Mouse (Mus musculus) R1 (cell line): ENCODE measurements around the gene Pdss2.
A peak's percentile ranks its signal among the peaks of the same experiment; 100 is the strongest.
"Not testable (repeated sequence)": the region's sequence is repeated elsewhere in the genome, so short reads cannot be mapped to it uniquely, and the experiment has no call there.

ENCODE experiments used
- DNase-seq: peaks from one replicate; pipeline ENCODE4 v3.0.0-alpha.2; 2018; ENCODE audit warnings: low read depth, low spot score

Gene Pdss2

GRCm38 (mm10) chr10:43242215-43242614 lies 20.9 kb downstream of the Pdss2 start:
- DNase-seq: no peak

- no peak for DNase-seq
These were observed 23.0 kb downstream of the Pdss2 start for GRCm38 (mm10) chr10:43244262-43244806.

DNA sequence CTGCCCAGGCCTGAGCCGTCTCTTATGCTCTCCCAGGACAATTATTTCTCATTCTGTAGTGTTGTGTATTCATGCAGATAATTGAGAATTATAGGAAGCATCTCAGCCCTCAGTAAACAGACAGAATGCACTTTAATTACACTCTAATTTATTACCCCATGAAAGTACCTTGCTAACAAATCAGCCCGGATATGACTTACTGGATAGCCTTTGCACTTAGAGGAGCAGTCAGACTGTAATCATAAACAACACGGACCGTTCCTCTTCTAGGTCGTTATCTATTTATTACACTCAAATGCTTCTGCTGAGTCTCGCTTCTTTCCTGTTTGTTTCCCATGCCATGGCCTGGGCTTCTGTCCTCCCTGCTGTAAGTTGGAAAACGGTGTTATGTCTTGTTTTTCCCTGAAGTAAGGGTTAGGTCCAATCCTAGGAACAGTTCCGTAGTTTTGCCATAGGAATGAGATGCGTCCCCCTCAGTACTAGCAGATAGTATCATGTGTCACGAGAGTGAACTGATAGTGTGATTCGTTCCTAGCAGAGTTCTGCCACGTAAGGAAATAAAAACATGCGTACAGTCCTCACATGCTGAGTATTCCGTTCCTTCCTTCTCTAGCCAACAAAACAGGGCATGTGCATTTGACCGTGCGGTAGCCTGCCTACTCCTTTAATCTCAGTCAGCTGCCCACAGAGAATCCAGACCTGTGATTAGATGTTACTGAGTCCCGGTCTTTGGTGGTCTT lies 24.3 kb downstream of the Pdss2 start:
- DNase-seq: no peak

- DNase-seq: peak; percentile 77
These were observed 26.7 kb downstream of the Pdss2 start for GRCm38 (mm10) chr10:43247994-43248393.

DNA sequence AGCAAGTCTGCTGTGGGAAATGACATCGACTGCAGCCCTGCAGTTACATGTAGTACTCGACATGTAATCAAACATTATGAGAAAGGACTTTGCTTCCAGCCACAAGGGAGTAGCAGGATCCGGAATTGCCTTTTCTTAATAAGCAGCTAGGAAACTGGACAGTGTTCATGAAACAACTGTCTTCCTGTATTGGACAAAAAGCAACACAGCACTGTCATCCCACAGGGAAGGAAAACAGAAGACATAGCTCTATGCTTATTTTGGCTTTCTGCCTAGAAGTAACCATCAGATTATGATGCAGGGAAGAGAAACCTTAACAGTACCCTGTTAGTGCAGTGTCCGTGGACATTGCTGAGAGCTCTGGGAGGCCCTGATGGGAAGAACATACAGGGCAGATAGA lies 31.0 kb downstream of the Pdss2 start:
- DNase-seq: no peak

DNA sequence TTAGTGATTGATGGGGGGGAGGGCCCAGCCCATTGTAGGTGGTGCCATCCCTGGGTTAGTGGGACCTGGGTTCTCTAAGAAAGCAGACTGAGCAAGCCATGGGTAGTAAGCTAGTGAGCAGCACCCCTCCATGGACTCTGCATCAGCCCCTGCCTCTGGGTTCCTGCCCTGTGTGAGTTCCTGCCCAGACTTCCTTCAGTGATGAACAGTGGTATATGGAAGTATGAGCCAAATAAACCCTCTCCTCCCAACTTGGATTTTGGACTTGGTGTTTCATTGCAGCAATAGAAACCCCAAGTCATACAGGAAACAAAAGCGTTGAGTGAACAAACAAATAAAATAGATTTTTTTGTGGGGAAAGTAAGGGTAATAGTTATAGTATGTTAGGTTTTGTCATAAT lies 35.7 kb downstream of the Pdss2 start:
- DNase-seq: not testable (repeated sequence)

GRCm38 (mm10) chr10:43257500-43257899 lies 36.2 kb downstream of the Pdss2 start:
- not testable (repeated sequence) for DNase-seq

DNA sequence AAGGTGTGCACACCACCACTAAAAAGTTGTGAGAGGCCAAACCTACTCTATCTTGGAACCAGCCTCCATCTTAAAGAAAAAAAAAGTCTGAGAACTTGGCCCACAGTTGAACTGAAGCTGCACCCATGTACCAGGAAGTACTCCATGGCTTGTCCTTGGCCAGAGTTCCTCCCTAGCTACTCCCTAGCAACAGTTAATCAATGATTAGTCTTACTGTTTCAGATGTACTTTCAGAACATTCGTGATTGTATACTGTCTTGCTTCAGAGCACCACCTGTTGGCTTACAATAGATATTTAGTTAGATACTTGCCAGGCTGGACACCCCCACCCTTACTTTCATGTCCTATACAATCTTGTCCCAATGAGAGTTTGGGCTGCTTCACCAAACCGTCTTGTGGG lies 50.0 kb downstream of the Pdss2 start:
- DNase-seq: no peak

GRCm38 (mm10) chr10:43272381-43272780 lies 51.1 kb downstream of the Pdss2 start:
- DNase-seq: no peak

DNA sequence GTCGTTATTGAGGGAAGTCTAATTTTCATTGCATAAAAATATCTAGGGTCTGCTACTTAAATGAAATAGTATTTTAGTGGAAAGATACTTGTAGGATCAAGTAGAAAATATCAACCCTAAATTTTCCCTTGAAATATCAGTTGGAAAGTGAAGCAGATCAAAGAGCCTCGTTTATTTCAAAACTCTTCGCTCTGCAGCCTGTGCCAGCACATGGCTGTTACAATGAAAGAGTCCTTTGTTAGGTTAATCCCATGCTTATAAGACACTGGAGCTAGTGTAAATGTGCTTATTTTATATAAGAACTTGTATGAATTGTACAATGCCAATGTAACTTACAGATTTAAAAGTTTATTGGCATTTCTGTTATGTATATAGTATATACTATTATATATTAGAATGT lies 51.8 kb downstream of the Pdss2 start:
- DNase-seq: no peak

DNA sequence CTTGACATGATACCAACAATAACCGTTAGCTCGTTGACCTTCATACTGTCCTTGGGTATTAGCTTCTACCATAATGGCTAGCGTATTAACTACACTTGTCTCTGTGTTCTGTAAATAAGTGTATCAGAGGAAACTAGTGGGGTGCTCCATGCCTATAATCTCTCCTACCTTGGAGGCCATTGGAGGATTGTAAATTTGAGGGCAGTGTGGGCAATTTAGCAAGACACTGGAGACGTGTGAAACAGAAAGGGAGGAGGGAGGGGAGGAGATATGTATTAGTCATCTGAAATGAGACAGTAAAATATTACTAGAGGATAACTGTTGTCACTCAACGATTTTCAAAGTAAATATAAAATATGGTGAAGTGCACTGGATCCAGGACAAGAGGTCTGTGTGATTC lies 54.2 kb downstream of the Pdss2 start:
- no peak for DNase-seq

- peak; percentile 40 for DNase-seq
These were observed 54.9 kb downstream of the Pdss2 start for GRCm38 (mm10) chr10:43276116-43276659.

DNA sequence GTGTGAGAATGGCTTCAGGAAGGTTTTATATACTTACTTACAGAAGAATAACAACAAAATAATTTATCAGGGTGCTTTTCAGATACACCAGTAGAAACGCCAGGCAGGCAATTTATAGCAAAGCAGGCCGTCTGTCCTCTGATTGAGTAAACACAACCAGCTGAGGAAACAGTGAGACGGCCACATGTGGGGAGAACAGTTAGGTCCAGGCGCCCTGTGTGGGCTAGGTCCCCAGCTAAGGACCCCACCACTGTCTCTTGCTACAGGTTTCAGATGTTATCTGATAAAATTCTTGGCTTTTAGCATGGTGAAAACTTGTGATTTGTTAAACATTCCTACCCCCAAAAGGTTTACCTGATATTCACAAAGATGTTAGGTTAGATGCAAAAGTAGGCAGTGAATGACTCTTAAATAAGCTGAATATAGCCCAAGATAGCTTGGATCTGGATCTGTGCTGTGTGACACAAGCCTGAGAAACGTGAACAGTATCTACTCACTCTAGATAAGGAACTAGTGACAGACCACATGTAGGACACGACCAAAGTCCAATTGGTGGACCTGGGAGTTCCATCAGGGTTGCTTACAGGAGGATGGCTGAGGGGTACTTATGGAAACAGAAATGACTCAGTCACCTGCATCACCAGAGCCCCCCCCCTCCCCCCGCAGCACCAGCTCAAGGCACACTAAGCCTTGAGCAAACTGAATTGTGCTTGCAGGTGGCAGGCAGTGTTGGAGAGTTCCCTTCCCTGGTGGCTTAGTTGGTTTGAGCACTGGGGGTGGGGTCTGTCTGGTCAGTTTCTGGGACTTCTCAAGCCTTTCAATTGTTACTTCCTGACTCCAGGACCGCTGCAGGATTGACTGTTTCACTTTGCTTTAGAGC lies 56.2 kb downstream of the Pdss2 start:
- peak; percentile 34 for DNase-seq

GRCm38 (mm10) chr10:43279637-43280288 lies 58.5 kb downstream of the Pdss2 start:
- no peak for DNase-seq

GRCm38 (mm10) chr10:43285541-43285940 lies 64.3 kb downstream of the Pdss2 start:
- no peak for DNase-seq

- DNase-seq: no peak
These were observed 69.4 kb downstream of the Pdss2 start for GRCm38 (mm10) chr10:43290638-43291230.

GRCm38 (mm10) chr10:43291333-43291736 lies 70.0 kb downstream of the Pdss2 start:
- no peak for DNase-seq

GRCm38 (mm10) chr10:43292454-43292853 lies 71.2 kb downstream of the Pdss2 start:
- peak; percentile 66 for DNase-seq

DNA sequence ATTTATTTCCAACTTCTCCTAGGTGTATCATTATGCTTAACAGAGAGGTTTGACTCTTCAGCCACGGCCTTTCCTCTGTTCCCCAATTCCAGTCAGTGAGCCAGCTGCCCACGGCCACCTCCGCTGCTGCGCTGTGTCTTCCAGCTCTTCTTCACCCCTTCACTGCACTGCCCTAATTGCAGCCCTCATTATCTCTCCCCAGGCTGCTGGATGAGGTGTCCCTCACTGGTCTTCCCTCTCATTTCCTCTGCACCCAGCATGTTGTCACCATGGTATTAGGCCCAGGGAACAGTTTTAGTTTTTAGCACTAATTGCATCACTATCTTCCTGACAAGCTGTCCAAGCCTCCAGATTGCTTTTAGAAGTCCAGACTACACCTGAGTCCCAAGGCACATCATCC lies 73.0 kb downstream of the Pdss2 start:
- DNase-seq: no peak

GRCm38 (mm10) chr10:43308105-43308810 lies 87.0 kb downstream of the Pdss2 start:
- no peak for DNase-seq
